Mouse (Mus musculus) olfactory bulb, adult 2 months (tissue): ENCODE data around the gene Gas2l1.

Experiments used
- CTCF ChIP-seq: fragments of 200-500 bp; IDR thresholded peaks from 2 replicates; pipeline ENCODE4 v1.5.1; 2012; ENCODE audit warnings: low read depth, mild to moderate bottlenecking, low read length, moderate library complexity; ENCODE audit not compliant: insufficient read depth
- POLR2A ChIP-seq: fragments of 200-500 bp; IDR thresholded peaks from 2 replicates; pipeline ENCODE4 v1.6.1; 2012; ENCODE audit warnings: mild to moderate bottlenecking, low read depth, low read length, moderate library complexity; ENCODE audit not compliant: insufficient read depth

DNA sequence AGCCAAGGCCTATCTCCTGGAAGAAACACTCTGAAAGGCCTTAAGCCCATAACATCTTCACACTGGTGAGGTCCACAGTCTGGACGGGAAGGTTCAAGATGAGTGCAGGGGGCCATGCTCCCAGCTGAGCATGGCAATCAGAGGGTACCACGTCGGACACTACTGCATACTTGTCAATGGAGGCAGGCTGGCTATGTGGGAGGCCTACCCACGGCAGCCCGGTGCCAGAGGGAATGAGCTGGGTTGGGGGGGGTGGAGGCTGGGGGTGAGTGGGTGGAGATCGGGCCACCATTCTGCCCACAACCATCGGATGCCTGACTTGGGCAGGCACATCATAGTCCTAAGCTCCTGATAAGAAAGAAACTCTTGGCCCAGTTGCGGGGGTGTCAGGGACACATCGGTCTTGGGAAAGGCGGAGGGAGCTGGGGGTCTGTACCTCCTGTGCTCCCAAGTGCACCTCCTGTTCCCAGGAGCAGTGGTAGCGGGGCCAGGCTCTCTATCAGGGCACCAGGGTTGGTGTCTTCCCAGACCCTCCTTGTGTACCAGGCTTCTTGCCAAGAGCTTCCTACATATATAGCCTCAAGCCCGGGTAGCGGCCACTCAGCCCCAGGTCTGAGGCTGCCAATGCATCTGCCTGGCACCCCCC, 2.1 kb downstream of the Gas2l1 start:
- no peak for TF ChIP-seq CTCF
- TF ChIP-seq POLR2A: no peak
